Mouse (Mus musculus) mature B cell (primary cell): ENCODE results near the gene Palm2.

ENCODE experiments used
- in situ Hi-C: fragments of 300-500 bp; cut with MboI; formaldehyde crosslinking; loops from 2 replicates; pipeline ENCODE4 v1.14.3; 2019

Palm2 gene

DNA sequence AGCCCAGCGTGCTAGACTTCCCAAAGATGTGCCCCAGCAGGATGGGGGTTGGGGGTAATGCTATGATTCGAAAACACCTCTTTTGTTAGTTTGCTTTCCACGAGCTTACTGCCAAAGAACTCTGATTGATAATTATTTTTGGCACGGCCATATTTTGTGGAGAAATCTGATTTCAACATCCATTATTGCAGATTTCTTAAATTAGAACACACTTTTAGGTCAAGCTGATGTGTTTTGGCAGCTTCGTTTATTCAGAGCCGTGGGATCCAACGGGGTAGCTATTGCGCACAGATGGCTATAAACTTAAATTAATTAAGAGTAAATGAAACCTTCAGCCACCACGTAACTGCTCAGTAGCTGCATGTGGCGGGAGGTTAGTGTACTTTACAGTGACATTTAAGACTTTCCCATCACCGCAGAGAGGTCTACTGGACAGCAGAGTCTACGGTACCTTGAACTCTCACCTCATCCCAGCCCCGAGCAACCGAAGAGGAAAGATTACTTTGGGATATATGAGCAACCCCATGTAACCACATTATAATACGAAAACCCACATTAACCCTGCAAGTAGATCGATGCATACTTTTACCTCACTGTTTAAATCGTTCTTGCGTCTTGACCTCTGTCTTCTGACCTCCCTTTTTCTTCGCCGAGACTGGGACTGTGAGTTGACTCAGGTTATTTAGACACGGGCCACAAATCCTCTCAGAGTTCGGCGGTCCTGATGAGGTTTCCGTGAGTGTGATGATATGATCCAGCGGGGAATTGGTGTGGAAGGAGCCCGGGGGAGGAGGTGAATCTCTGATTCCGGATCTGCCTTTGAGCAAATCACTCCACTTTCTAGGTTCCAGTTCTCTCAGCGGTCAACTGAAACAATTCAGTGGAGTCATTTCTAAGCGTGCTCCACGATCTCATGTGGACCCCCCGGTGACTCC, 80.2 kb downstream of the Palm2 start:
- in situ Hi-C loops, result no loop called here

GRCm38 (mm10) chr4:57515356-57515755, 81.3 kb downstream of the Palm2 start:
- in situ Hi-C loops, result no loop called here

- in situ Hi-C loops, result no loop called here
Observed at GRCm38 (mm10) chr4:57523456-57523855, 89.4 kb downstream of the Palm2 start.

DNA sequence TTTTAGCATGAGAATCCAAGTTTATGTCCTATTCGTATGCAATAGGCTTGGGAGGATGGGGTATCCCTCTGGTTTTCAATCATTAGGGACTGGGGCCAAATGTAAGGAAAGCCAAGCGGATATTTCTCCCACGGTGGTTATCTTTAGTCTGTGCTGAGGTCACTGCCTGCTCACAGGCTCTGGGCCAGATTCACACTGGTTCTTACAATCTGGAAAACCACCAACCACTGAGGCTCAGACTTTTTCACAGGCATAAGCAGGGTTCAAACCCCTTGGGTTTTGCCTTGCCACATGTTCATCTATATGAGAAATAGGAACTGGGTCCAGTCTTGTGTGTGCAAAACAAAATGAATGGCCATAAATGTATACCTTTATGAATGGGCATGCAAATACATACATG, 90.4 kb downstream of the Palm2 start:
- in situ Hi-C loops, result no loop called here

- in situ Hi-C loops, result no loop called here
Observed at GRCm38 (mm10) chr4:57525221-57526011, 91.4 kb downstream of the Palm2 start.

DNA sequence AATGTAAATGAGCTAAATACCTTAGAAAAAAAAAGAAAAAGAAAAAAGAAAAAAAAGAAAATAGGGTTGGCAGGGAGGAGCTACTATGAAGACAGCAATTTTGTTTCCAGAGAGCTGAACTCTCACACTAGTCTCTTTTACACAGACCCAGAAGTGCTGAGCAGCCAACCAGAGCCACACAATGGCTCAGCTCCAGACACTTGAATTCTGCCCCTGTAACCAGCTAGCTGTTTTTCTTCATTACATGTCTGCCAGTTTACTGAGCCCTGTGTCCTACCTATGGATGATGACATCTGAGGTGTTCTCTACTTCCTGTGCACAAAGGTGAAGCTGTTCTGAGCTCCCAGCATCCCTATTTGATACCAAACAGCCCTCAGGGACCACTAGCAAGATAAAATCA, 94.2 kb downstream of the Palm2 start:
- in situ Hi-C loops, result no loop called here

DNA sequence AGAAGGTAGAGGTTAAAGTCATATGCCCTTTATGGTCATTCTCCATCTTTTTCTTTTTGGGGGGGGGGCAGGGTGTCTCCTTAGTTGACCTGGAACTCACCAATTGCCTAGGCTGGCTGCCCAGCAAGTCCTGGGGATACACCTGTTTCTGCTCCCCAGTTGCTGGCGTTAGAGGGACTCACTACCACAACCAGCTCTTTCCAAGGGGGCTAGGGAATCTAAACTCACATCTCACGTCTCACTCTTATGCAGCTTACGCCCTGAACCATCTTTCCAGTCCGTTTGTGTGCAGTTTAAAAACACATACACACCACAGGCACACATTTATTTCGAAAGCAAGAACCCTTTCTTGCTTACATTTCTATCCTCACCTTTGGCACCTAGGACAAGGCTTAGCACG, 99.6 kb downstream of the Palm2 start:
- in situ Hi-C loops, result no loop called here

DNA sequence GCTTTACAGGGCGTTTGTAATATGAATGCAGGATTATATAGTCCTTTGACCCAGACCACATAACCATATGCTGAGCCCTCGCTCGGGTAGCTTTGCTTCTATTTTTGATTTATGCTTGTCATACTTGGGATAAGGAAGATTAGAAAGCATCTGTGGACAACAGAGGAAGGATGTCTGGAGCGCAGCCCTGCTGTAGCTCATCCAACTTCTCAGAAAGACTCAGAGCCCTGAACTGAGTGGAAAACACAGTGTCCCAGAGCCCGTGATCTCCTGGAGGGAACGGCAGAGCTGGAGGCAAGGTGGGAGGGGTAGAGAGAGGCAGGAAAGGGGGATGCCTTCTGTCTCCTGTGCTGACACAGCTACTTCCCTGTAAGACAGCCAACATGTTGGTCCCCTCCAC, 100.2 kb downstream of the Palm2 start:
- in situ Hi-C loops, result no loop called here

DNA sequence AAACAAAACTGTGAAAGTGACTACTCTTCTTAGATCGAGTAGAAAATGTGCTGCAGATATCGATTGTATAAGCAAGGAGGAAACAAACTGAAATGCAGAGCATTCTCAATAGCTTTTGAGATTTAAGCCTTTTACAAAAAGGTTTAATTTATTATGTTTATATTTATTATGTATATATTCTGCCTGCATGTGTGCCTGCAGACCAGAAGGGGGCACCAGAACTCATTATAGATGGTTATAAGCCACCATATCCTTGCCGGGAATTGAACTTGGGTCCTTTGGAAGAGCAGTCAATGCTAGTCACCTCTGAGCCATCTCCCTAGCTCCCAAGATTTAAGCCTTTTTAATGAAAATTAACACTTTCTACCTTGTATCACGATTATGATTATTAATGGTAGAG, 101.0 kb downstream of the Palm2 start:
- in situ Hi-C loops, result no loop called here

- in situ Hi-C loops, result no loop called here
Observed at GRCm38 (mm10) chr4:57538029-57538688, 104.1 kb downstream of the Palm2 start.

DNA sequence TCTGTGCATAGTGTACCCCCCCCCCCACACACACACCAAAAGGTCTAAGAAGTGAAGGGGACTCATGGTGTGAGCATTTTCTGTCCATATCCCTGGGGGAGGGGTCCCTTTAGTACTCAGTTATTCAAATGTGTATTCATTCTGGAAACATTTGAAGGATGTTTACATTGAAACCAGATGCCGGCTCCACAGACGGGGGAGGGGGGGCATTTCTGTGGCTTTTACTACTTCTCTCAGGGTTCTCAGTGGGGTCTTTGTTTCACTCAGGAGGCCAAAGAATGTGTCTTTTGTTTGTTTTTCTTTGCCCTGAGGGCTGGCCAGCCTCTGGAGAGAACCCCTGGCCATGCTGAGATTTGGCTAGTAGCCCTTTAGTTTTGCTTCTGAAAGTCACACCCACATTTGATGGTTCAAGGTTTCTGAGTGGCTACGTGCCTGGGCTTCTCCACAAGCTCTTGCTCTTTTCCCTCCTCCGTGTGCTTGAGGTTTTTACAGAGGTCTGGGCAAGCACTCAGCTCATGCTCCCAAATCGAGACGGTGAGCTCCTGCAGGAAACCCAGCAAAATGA, 109.7 kb downstream of the Palm2 start:
- in situ Hi-C loops, result no loop called here

- in situ Hi-C loops, result no loop called here
Observed at GRCm38 (mm10) chr4:57547785-57548184, 113.7 kb downstream of the Palm2 start.

GRCm38 (mm10) chr4:57550216-57550615, 116.2 kb downstream of the Palm2 start:
- in situ Hi-C loops, result no loop called here

GRCm38 (mm10) chr4:57557102-57557501, 123.1 kb downstream of the Palm2 start:
- in situ Hi-C loops, result no loop called here

GRCm38 (mm10) chr4:57559438-57559837, 125.4 kb downstream of the Palm2 start:
- in situ Hi-C loops, result no loop called here

- in situ Hi-C loops, result no loop called here
Observed at GRCm38 (mm10) chr4:57560010-57560409, 126.0 kb downstream of the Palm2 start.

- in situ Hi-C loops, result no loop called here
Observed at GRCm38 (mm10) chr4:57561055-57561454, 127.0 kb downstream of the Palm2 start.

DNA sequence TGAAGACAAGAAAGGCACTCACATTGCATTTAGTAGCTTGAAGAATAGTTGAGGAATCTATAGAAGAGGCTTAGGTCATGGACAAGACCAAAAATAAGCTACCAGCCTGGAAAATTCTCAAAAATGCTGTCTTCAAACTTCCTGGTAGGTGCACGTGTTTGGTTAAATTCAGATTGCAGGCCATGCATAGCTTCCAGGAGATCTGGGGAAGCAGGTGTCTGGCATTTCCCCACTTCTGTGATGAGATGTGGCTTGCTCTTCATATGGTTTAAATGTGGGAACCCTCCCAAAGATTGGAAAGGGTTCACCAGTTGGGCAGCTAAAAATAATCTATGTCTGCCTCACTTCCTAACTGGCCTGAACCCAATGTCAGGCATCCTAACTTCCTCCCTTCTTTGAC, 131.2 kb downstream of the Palm2 start:
- in situ Hi-C loops, result no loop called here

GRCm38 (mm10) chr4:57565811-57566210, 131.8 kb downstream of the Palm2 start:
- in situ Hi-C loops, result no loop called here

DNA sequence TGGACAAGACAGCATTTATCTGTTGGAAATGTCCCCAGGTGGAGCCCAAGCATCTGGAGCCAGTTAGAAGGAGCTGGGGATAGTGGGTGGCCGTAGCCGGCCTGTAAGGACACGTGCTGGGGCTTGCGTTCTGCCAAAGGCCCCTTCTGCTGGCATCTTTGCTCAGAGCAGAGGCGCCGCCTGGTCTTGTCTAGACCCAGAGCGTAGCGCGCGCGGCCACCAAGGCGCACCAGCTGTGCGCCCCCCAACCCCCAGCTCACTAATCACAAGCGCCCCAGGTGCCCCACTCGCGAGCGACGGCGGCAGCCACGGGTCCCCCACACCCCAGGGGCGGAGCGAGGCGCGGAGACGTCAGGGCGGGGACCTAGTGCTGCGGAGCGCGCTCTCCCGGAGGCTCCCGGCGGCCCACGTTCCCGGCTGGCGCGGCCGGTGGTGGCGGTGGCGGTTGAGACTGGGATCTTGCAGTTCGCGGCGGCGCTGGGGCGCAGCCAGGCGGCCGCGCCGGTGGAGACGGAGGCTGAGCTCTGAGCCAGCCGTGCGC, 133.7 kb downstream of the Palm2 start, which contains the start of gene Pakap:
Gene Pakap (plus strand): TSS at position 514 of the 541 bp plus-strand sequence.
- in situ Hi-C loops, result no loop called here

DNA sequence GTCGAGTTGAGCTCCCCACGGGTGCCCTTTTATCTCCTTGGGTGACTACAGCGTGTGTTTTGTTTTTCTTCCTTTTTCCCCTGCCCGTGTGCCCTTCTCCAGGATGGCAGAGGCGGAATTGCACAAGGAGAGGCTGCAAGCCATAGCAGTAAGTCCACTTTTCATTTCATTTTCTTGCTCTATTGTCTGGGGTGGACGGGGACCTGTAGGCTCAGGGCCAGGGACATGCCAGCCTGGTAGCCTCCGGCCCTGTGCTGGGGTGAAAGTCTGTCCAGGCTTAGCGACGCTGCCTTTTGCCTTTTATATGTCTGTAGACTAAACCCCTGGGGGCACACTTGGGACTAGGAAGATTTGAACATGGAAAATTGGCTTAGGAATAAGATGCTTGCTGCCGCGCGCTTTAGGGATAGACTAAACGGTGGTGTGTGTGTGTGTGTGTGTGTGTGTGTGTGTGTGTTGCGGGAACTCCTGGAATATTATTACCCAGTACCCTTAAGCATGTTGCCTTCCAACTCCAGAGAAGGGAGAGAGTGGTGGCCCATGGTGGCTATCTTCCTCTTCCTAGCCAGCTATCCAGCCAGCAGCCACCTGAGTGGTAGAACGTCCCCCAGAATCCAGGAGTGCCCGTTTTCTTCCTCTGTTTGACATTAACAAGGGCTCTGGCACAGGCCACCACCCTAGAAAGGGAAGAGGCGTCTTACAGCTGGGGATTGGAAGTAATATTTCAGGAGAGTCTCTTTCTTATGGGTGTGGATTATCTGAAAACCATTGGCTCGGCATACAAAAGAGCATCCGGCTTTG, 134.4 kb downstream of the Palm2 start:
- in situ Hi-C loops, result no loop called here
